Mouse (Mus musculus): Measurements from ENCODE around the gene Erich2.
"Not testable (repeated sequence)": the region's sequence is repeated elsewhere in the genome, so short reads cannot be mapped to it uniquely, and the experiment has no call there.

The Erich2 gene

DNA sequence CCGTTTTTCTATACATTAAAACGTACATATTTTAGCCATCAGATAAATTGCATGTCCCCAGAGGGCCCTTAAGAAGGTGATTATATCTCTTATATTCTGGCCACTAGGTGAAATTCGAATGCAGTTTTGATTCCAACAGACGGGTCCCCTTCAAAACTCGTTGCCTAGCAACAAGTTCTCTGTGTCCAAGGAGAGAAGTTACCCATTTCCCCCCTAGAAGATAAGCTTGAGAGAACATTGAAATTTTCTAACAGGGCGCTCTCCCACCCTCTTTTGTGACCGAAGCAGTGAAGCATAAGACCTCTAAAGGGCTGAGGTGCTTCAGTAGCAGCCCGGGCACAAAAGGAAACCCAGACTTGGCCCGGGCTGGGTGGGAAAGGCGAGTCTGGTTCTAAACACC, at the start of gene Erich2:
Erich2 (plus strand) TSS at position 324 of the 400 bp plus-strand sequence.
- DNase-seq (ENCODE audit: low read depth), result no peak

DNA sequence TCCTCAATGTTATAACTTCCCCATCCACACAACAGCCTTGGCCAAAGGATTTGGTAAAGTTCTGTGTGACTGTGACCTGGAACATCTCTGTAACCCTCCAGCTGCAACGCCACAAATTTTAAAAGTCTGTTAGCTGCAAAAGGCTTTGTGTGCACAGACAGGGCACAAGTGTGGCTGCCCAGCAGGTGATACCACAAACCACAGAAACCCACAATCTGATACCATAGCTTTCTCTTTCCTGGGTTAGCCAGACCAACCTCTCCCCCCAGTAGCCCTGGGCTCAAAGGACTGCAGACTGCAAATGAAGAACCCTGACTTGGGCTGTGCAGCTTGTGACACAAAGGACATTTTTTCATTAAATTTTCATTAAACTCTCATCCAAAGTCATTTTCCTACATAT, 45.0 kb upstream of the Erich2 start:
- no peak for DNase-seq (ENCODE audit: low read depth)

DNA sequence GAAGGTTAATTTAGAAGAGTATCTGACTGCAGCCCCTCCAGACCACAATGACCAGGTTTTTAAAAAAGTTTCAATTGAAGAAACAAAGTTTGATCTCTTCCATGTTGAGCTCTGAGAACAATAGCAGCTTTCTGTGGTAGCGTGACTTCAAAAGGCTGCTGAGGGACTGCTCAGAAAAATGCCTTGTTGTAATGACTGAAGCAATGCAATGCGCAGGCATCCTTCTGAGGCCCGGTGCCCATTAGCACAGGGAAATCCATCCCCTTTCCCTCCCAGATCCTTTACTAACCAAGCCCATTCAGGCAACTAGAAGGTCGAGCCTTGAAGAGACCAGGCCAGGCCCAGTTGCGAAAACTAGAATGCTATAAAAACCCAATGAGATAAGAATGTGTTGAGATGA, 37.5 kb upstream of the Erich2 start:
- DNase-seq (ENCODE audit: low read depth), result no peak

DNA sequence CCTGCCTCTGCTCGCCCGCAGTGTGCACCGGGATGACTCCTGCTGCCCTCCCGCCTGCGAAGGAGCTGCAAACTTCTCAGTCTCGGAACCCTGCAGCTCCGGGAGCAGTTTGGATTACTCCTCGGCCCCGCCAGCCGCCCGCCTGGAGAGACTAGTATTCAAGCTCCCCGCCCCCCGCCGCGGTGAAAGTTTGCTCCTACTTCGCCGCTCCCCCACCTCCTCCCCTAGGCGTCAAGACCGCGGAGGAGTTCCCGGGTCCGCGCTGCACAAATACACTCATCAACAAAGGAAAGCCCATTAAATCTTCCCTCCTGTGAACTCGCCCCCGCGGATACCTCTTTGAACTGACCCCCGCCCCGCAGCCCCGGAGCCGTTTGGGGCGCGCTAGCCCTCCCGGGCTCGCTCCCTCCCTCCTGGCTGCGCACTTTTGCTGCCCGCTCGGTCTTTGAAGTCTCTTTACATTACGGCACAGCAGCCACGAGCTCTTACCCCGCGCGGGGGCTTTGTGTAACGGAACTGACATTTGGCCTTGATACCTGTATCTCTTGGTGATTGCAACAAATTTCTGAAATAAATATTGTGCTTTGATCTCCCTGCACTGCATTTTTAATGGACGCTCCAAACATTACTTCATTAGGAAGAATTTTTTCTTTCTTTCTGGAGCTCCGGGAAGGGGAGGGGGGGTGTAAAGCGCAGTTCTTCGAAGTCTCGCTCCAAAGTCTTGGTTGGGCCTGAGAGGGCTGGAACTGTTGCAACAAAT, 36.6 kb upstream of the Erich2 start:
- no peak for DNase-seq (ENCODE audit: low read depth)

DNA sequence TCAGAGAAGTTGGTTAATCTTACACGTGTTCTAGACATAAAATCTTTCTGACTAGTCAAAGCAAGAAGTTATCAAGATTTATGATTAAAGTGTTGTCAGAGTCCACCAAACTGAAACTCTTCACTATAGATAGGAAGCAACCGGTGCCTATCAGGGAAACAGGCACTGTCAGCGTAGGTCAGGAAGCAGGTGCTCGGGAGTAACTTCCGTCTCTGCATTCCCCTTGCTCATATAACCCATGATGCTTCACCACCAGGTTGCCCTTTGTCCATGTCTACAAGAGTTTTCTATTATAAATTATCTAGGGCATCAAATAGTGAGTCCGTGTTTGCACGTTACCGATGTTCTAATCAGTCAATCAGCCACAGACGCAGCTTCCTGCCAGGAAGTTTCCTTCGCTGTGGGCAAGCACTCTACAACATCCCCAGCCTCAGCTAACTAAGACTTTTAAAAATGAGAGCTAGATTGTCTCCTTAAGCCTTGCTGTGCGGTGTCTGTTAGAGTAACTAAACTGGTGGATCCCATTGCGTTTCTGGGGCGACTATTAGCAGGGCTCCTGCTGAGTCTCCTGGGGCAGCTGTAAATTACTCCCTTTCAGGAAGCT, 10.8 kb upstream of the Erich2 start:
- DNase-seq (ENCODE audit: low read depth), result no peak

DNA sequence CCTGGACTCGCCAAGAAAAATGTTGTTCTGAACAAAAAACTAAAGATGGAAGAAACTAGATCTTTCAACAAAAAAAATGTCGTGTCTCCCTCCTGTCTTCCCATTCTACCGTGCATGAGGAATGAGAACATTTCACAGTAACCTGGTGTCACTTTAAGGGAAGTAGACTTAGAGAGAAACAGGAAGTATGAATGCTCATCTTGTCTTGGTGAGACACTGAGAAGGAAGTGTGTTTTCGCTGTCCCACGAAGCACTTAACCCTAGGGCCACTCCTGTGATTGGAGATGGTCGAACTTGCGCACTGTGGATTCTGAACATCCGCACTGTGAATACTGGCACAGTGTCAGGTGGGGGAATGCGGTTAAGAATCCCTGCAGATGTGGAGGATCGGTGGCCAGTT, 5.2 kb upstream of the Erich2 start:
- no peak for DNase-seq (ENCODE audit: low read depth)

DNA sequence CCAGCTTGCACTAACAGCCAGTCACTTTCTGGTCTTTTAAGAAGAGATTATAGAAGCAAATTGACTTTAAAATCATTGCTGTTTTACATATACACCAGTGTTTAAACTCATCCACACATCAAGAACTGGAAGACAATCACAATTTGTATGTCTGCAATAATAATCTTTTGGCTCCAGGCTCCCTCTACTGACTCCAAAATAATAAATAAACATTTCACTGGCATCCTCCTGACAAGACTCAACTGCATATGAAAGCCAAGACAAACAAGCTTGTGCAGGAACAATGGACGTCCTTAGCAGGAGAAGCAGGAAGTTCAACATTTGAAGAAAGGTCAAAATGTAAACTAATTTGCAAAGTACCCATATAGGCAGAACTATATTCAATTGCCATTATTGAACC, 3.4 kb upstream of the Erich2 start:
- DNase-seq (ENCODE audit: low read depth), result no peak

DNA sequence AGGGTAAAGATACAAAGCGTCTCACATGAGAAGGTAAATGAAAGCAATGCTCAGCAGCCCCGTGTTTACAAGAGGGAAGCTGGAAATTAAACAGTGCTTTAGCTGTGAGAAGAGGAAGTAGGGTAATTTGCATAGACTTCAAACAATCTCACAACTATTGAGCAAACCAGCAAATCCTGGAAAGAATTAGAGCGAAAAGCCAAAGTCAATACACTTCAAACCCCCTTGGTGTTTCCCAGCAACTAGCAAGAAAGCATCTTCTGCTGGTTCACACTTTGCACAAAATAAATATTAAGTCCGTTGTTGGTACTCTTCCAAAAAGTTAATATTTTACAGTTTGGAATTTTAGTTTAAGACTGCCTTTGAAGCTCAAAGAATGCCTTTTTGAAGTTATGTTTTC, 2.7 kb upstream of the Erich2 start:
- no peak for DNase-seq (ENCODE audit: low read depth)

DNA sequence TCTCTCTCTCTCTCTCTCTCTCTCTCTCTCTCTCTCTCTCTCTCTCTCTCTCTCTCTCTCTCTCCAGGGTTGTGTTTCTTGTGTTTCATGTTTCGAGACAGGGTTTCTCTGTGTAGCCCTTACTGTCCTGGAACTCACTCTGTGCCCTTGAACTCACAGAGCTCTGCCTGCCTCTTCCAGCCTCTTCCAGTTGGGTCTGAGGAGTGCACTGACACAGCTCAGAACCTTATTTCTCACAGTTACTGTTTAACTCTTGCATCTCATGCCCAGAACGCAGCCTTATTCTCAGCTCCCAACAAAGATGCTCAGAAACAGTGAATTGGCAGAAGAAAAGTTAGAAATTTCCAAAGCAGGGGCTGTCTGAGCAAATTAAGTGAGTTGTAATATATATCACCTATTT, 2.2 kb upstream of the Erich2 start:
- DNase-seq (ENCODE audit: low read depth), result no peak

DNA sequence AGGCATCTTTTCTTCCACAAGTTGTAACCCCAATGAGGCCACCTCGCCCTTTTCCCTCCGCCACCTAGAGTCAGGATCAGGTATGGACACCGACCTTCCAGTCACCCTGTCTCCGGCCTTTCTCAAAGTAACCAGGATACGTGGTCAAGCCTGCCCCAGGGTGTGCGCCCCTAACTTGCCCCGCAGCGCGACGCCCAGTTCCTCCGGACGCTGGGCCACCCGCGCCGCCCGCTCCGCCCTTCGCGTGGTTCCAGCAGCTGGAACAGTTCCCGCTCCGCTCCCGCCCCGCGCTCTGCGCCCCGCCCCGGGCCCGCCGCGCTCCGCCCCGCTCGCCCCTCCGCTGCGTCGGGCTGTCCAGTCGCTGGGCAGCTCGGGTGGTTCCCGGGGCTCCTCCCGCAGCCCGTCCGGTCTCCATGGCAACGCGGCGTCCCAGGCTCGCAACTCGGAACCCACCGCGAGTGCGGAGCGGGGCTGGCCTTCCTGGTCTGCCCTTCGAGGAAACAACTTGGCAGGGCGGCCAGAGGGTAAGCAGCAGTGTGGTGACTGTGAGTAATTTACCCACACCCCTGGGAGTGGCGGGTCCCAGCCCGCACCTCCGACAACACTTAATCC, 508 bp downstream of the Erich2 start:
- peak; percentile 44 for DNase-seq (ENCODE audit: low read depth)

DNA sequence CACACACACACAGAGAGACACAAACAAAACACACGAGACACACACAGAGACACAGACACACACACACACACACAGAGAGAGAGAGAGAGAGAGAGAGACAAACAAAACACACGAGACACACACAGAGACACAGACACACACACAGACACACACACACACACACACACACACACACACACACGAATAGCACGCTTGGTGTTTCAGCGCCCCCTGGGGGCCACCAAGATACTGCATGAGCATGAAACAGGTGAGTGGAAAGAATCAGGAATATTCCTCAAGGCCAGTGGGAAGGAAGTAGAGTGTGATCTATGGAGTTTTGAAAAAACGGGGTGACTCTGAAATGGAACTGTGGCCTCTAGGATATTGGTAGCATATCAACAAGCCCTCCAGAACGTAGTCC, 29.7 kb downstream of the Erich2 start:
- DNase-seq (ENCODE audit: low read depth), result not testable (repeated sequence)

DNA sequence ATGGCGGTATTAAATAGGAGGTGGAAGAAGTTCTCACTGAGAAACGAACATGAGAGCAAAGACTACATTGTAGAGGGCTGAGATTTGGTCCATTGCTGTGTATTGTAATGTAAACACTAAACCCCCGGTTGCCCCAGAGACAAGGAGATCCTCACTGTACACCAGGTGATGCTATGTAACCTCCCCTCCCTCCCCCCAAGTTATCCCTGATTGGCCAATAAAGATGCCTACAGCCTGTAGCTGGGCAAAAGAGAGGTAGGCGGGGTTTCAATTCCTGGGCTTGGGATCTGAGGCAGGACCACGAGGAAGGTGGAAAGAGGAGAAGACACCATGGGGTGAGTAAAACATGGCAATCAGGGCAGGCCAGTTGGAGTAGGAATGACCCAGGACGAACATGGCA, 42.1 kb downstream of the Erich2 start:
- DNase-seq (ENCODE audit: low read depth), result no peak

DNA sequence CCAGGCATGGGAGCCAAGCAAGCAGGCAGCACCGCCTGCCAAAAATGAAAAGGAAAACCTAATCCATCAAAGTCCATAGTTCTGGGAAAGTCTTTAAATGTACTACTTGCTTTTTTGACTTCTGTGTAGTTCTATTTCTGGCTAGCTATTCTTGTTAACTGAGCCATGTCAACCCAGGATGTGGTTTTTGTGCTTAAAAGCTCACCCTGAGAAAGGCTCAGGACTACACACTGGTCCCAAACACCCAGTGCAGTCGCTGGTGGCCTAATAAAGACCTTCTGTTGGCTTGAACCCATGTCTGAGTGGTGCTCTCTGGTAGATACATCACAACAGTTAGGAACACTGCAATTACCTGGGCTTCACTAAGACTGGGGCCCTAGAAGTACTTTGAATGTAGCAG, 42.8 kb downstream of the Erich2 start:
- no peak for DNase-seq (ENCODE audit: low read depth)

DNA sequence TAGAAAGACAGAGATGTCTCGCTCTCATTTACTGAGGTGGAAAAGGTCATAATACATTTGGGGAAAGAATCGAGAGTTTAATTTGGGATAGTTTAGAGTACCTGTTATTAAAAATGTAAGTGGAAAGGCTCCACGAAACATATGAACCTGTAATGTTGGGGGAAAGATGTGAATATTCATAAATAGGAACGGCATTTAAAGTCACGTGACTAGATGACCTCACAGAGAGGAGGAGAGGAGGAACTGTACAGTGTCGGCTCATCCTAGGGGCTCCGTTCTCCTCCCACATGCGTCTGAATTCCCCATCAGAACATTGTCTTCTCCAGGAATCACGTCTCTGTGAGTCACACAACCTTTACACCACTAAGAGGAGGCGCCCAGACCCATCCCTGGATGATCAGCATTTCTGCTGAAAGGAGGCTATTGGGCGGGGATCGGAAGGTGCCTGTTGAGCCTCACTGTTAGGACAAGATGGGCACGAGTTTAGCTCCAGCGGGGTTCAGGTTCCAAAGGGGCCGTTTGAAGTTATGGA, 43.5 kb downstream of the Erich2 start:
- DNase-seq (ENCODE audit: low read depth), result no peak

DNA sequence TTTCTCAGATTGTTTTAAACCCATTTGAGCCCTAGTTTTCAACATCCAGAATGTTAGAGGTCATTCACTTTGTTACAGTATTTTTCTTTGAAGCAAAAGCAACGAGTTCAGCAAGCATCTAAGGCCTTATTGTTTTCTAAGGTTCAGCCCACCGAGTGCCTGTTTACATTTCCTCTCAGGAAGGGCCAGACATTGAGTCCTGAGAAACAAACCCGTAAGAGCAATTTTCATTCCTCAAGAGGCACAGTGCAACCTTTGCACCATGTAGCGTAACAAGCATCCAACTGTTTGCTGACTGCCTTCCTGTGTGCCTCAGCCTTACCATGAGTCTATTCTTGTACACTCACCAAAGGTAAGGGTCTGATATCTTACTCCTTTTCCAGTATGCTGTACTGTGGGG, 44.2 kb downstream of the Erich2 start, which contains the start of gene Gad1:
Gad1 (plus strand) TSS at position 301 of the 400 bp plus-strand sequence.
- no peak for DNase-seq (ENCODE audit: low read depth)

DNA sequence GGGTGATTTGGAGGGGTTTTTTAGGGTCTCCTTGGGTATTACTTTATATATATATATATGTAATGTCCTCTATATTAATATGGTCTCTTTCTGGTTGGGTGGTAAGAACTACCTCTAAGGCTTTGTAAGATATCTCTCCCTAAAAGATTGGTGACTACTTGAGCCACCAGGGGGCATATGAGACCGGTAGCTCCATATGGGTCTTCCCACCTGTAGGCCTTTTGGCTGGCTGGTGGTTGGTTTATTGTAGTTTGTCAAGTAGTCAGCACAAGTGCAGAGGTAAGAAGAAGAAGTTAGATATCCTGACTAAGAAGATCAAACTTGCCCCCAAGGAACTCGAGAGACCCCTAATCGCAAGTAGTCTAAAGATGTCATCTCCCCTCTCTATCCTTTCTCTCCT, 45.2 kb downstream of the Erich2 start:
- DNase-seq (ENCODE audit: low read depth), result no peak

DNA sequence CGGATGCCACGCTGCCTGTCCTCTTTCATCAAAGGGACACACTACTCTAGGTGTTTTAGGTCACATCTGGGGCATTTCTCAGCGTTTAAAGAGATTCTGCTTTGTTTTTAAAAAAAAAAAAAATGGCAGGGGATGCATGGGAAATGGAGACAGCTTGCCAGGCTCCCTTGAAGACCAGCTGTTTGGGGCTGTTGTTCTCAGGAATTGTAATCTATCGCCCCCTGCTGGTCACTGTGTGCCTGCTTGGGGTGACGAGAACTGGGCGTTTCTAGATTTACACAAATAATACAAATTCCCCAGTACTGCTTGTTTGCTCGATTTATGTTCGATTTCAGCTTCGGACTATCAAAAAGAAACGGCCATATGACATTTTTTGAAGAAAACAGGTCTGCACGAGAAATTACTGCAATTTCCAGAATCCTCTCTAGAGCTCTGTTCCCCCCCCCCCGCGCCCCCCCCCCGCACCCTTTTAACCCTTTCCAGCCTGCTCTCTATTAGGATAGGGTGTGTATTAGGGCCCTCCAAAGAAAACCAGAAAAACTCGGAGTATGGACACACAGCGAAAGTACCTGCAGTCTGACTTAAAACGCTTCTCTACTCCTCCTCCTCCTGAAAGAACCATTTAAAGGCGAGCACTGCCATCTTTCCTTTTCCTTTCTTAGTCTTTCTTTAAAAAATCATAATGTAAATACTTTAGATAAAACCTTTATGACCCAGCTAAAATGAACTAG, 49.7 kb downstream of the Erich2 start:
- DNase-seq (ENCODE audit: low read depth), result peak; percentile 78

DNA sequence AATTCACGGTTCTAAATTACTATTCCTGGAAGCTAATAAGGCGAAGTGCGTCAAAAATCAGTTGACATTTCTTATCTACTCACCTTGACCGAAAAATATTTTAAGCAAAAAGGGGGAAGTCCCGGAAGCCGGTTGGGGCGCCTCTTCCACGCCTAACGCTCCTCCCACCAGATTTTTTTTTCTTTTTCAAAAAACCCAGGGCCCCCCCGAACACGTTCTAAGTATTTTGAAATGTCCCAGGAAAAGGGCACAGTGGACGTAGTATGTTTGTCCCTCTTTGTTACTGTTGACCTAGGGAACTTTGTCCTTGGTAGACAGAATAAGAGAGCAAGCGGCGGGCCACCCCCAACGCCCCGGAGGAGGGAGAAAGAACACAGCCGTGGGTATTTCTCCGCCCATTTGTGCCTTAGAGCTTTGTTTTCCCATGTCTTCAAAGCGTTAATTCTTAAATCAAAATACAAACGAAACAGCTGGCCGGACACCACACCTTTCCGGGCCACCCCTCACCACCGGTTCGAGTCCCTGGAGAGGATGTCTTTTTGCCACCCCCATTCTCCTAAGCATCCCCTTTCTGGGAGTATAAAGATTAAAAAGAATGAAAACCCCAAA, 50.3 kb downstream of the Erich2 start:
- DNase-seq (ENCODE audit: low read depth), result no peak

DNA sequence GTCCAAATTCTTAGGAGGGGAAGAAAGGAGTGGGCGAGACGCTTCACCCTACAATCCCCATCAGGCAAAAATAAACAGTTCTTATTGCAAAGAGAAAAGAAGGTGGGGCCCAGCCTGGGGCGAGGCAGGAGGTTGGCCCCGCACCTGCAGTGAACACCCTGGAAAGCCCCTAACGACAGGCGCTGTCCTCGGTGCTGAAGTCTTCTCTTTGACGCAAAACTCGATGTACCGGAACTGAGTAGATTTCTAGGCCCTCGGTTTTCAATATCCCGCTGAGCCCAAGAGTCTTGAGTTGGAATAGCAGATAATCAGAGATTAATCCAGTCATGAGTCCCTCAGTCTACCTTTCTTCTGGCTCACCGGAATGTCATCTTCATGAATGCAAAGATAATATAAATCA, 50.9 kb downstream of the Erich2 start:
- peak; percentile 85 for DNase-seq (ENCODE audit: low read depth)

DNA sequence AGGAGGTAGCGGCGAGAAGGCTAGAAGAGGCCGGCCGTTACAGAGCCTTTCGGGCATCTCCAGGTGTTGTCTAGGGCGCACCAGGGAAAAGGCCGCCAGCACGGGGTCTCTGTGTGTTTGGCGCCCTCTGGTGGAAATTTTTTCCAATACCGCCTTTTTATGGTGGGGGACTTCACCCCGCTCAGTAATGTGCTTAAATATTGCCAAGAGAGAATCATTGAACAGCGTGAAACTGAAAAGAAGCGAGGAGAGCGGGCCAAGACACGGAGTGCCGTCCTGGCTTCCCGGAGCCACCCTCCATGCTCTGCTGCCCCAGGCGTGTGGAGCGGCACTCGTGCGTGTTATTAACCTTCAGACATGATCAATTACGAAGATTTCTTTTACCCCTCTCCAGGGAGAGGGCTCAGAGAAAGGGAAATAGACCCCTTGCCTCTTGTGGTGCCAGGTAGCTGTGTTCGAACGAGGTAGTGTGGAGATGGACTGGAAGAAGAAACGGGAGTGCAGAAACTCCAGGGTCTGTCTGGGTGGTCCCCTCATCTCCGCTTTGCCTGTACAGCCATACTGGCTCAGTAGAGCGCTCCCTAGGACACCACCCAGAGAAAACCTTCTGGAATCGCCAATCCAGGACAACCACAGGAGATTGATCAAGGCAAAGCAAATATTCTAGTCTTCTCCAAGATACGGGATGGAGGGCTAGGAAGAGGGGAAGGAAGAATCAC, 52.6 kb downstream of the Erich2 start:
- DNase-seq (ENCODE audit: low read depth), result peak; percentile 41

DNA sequence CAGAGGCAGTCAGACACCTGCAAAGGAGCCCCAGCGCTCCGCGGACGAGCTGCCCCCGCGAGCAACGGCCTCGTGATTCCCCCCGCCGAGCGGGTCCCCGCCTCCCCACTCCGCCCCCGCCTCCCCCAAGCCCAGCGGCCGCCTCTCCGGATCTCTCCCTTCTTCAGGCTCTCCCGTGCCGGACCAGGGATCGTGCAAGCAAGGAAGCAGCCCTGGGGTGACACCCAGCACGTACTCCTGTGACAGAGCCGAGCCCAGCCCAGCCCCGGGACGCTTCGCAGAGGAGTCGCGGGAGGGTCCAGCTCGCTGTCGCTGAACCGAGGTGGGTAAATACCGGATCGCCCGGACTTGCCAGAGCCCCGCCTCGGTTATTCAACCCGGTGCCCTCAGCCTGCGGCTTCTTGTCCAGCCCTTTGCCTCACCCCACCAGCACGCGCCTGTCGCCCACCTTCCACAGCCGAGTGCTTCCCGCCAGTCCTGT, 53.4 kb downstream of the Erich2 start:
- DNase-seq (ENCODE audit: low read depth), result no peak

All from c-Kit-positive CD71-negative TER-119-negative erythroid progenitor cells, embryonic 14.5 days (primary cell).